Mouse (Mus musculus): ENCODE measurements around the gene Plgrkt.

Plgrkt gene

DNA sequence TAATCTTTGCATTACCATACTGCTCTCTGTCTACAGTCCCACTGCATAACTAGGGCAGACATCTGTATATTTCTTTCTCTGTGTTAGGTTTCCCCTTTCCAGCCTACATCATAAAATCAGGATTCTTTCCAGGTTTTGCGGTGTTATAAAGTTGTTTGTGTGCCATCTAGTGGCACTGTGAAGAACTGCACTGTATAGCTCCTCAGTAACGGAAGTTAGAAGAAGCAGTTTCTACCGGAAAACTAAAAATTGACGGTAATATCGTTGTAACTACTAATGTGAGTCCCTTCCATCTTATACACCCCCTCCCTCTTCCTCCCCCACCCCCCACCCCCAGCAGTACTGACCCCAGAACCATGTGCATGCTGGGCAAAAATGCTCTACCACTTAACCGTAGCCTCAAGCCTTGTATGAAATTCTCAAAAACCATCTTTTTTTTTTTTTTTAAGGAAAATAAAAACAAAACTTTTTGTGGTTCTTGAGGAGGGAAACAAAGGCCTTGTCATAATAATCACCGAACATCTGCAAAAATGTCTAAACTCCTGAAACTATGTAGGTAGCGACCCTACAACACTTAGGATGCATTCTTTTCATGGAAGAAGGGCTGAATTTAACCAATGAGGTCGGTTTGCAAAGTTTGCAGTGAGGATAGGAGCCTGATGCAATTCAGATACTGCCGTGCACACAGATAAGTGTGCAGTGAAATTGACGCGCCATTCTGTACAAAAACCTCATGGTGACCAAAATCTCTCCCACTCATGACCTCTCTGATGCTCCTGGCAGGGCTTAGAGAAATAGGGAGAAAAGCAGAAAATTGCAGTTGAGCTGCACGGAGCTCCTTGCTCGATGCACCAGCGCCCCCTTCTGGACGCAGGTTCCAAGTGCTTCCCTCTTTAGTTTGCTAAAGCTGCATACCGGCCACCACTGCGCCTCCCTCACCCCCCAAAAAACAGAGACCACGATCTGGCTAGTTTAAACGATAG is 12.0 kb downstream of the Plgrkt start:
- DNase-seq (ENCODE audit: low read depth, low spot score) = peak; percentile 86

DNA sequence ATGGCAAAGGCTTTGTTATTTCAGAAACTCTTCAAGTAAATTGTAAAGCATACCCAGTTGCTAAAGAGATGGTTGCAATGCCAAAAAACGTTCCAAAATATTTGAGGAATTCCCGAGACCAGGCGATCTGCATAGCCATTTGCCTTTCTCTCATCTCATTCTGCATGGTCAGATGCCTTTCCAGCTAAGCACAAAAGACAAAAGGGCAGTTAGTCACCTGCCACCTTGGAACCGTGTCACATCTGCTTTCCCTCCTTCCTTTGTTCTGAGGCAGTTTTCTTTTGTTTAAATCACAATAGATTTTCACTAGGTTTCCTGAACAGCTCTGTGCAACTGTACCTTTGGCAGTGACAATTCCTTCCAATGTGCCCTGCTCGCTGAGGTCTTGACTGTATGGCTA is 16.2 kb downstream of the Plgrkt start:
- DNase-seq (ENCODE audit: low read depth, low spot score) = no peak

- no peak for DNase-seq (ENCODE audit: low read depth, low spot score)
These were observed 21.6 kb downstream of the Plgrkt start for GRCm38 (mm10) chr19:29345636-29346035.

DNA sequence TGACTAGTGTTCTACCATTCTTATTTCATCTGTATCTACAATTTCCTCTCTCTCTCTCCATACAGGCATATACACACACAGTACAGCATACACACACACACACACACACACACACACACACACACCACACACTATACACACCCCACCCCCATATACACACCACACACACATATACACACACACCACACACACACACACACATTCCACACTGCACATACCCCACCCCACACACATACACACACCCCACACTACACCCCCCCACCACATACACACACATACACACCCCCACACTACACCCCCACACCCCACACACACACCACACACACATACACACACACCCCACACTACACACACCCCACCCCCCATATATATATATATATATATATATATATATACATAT is 22.3 kb downstream of the Plgrkt start:
- no peak for DNase-seq (ENCODE audit: low read depth, low spot score)

DNA sequence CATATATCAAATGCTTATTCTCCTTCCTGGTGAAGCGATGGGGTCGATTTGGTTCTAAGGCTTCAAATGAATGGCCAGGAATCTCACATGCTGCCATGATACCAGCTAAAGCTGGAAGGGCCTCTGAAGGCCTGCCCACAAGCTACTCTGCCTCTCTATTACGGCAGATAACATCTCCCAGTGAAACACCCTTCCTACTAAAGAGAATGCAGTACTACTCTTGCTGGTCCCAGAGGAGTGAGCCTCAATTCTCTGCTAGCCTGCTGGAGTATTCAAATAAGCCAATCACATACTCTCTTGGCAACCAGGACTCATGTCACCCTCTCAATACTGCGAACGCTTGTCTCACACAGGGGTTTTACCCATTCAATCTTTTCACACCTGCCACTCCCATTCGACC is 24.9 kb downstream of the Plgrkt start:
- DNase-seq (ENCODE audit: low read depth, low spot score) = no peak

GRCm38 (mm10) chr19:29341029-29341428 is 26.2 kb downstream of the Plgrkt start:
- no peak for DNase-seq (ENCODE audit: low read depth, low spot score)

GRCm38 (mm10) chr19:29336624-29337023 is 30.6 kb downstream of the Plgrkt start:
- no peak for DNase-seq (ENCODE audit: low read depth, low spot score)

DNA sequence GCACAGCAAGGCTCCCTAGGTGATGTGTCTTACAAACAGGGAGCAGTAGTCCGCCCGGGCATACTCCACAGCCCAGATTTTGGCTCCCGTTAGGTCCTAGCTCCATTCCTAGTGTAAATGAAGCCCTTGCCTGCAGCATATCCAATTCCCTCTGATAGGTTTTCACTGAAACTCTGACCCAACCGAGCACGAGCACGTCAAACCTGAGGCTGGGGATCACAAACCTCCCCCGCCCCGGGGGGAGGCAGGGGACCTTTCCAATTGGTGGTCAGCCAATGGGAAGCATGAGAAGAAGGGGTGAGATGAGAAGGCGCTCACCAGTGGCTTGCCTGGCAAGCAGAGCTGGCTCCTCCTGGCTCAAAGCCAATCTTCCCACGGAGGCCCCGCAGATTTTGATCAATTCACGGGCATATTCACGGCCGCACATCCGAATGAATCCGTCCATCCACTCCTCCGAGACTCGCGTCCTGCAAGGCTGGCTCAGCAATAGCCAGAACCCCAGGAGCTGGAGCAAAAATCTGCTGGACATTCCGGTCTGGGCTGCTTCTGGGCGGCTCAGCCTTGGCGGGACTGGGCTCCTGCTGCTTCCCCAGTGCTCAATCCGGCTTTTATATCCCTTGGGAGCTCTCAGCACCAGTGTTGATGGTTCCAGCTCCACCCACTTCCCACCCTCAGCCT is 33.0 kb downstream of the Plgrkt start, which contains the start of gene Rln1:
Gene Rln1, minus strand, starts transcription at position 603 of the 678 bp plus-strand sequence.
- no peak for DNase-seq (ENCODE audit: low read depth, low spot score)

GRCm38 (mm10) chr19:29326822-29327552 is 40.2 kb downstream of the Plgrkt start:
- no peak for DNase-seq (ENCODE audit: low read depth, low spot score)

DNA sequence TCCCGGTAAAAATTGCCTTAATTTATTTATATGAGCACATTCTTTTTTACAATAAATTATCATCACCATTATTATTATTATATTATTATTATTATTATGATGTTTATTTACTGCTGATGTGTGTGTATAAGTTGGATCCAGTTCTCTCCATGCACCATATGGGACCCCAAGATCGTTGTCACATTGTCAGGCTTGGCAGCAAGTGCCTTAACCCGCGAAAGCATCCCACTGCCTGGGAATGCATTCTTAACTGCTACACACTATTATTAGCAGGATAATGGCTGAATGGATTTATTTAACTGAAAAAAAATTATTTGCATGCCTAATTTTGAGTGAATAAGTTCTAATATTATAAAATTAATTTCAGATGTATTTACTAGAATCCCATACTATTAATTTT is 40.8 kb downstream of the Plgrkt start:
- DNase-seq (ENCODE audit: low read depth, low spot score) = no peak

DNA sequence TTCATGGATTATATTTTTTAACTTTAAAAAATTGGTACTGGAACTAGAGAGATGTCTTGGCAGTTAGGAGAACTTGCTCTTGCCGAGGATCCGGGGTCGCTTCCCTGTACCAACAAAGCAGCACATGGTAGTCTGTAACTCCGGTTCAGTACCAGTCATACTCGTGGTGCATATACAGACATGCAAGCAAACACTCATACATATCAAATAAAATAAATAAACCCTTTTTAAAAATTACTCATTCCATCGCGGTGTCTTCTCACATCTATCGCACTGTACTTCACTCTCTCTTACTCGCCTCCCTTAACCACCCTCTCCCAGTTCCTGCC is 41.4 kb downstream of the Plgrkt start:
- no peak for DNase-seq (ENCODE audit: low read depth, low spot score)

DNA sequence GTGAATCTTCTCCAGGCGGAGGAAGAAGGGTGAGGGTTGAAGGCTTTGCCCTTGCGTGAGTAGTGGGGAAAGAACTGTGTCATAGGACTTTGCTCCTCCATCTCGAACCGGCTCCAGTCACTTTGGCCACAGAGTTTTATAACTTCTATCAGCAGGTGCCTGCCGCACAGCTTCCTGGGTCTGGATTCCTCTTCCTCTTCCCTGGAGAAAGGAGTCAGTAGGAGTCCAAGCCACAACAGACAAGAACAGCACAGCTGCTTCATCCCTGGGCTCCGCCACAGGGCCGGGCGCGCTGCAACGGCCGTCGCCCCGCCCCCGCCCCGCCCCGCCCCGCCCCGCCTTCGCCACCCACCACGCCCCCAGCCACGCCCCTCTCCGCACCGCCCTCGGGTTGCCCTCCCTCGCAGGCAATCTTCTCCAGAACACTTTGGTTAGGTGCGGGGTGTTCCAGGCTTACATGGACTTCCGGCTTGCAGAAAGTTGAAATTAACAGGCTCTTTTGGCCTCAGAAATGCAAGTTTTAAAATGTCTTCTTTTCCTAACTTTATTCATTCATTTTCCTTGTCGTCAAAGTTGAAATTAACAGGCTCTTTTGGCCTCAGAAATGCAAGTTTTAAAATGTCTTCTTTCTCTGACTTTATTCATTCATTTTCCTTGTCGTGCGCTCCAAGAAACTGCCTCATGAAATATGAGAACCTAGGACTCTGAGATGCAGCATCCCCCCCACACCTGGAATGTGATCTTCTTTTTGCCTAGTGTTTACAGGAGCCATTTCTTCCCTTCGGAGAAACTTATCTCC is 41.9 kb downstream of the Plgrkt start, which contains the start of gene Insl6:
Gene Insl6, minus strand, starts transcription at position 304 of the 799 bp plus-strand sequence.
- DNase-seq (ENCODE audit: low read depth, low spot score) = peak; percentile 71

GRCm38 (mm10) chr19:29323416-29324049 is 43.7 kb downstream of the Plgrkt start:
- DNase-seq (ENCODE audit: low read depth, low spot score) = peak; percentile 71

GRCm38 (mm10) chr19:29312661-29313060 is 54.5 kb downstream of the Plgrkt start:
- DNase-seq (ENCODE audit: low read depth, low spot score) = no peak

DNA sequence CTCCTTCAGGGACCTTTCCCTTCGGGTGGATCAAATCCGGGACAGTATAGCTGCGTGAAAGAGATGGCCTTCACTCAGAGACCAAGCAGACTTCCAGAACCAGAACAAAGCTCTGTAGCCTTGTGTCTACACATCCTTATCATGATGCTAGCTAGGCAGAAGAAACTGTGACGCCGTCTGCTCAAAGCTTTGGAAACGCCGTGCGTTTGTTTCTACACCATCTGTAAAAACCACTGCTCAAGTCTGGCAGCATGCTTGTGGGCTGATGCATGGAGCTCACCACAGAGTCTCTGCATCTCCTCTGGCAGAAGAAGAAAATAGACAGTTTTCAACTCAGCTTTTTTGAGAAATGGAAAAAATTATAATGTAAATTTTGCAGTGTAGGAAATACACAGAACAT is 55.4 kb downstream of the Plgrkt start:
- no peak for DNase-seq (ENCODE audit: low read depth, low spot score)

GRCm38 (mm10) chr19:29308832-29309231 is 58.4 kb downstream of the Plgrkt start:
- DNase-seq (ENCODE audit: low read depth, low spot score) = no peak

GRCm38 (mm10) chr19:29302119-29302518 is 65.1 kb downstream of the Plgrkt start:
- DNase-seq (ENCODE audit: low read depth, low spot score) = no peak

DNA sequence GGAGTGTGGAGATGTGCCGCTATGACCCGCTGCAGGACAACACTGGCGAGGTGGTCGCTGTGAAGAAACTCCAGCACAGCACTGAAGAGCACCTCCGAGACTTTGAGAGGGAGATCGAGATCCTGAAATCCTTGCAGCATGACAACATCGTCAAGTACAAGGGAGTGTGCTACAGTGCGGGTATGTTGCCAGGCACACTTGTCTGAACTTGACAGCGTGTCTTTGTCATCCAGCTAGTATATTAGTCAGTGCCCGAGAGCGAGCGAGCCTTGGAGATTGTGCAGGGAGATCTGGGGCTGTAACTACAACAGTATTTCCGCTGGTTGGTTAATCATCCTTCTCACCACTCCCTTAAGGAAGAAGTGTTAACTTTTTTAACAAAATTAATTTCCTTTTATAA is 66.3 kb downstream of the Plgrkt start:
- no peak for DNase-seq (ENCODE audit: low read depth, low spot score)

All from CD4-positive helper T cell, adult 2 months (primary cell).